Mouse (Mus musculus) lung, postnatal 0 days (tissue): Measurements from ENCODE around the gene Cdk5r2. TPM values are rescaled to one million over a fixed set of nuclear protein-coding genes. Genes with fewer than 3 reads are reported as not detected.

Experiments used
- ATAC-seq: fragments of 200-750 bp; cut with Nextera tagmentation; 2 replicates; pipeline ENCODE4 v1.8.0; 2017; ENCODE audit warnings: moderate library complexity
- DNase-seq: peaks from one replicate; pipeline ENCODE4 v3.0.0-alpha.2; 2016; ENCODE audit warnings: low spot score
- H3K27ac ChIP-seq: fragments of 300-500 bp; sonication (generic); 2 replicates; pipeline ENCODE4 v1.5.1; 2014; ENCODE audit warnings: antibody characterized with exemption, mild to moderate bottlenecking, low read length, mixed read lengths
- H3K27me3 ChIP-seq: fragments of 300-500 bp; sonication (generic); replicated peaks from 2 replicates; pipeline ENCODE4 v1.6.1; 2014; ENCODE audit warnings: low read length, mixed read lengths; ENCODE audit not compliant: insufficient read depth
- H3K36me3 ChIP-seq: fragments of 300-500 bp; sonication (generic); 2 replicates; pipeline ENCODE4 v1.6.1; 2014; ENCODE audit warnings: low read length, mixed read lengths; ENCODE audit not compliant: insufficient read depth
- H3K4me1 ChIP-seq: fragments of 300-500 bp; sonication (generic); 2 replicates; pipeline ENCODE4 v1.6.1; 2014; ENCODE audit warnings: antibody characterized with exemption, low read depth, low read length, mixed read lengths; ENCODE audit not compliant: insufficient read depth
- H3K4me2 ChIP-seq: fragments of 300-500 bp; sonication (generic); replicated peaks from 2 replicates; pipeline ENCODE4 v1.6.1; 2014; ENCODE audit warnings: low read depth, mild to moderate bottlenecking, low read length, moderate library complexity, mixed read lengths
- H3K4me3 ChIP-seq: fragments of 300-500 bp; sonication (generic); 2 replicates; pipeline ENCODE4 v1.5.1; 2014; ENCODE audit warnings: low read depth, low read length
- H3K9ac ChIP-seq: fragments of 300-500 bp; sonication (generic); replicated peaks from 2 replicates; pipeline ENCODE4 v1.6.1; 2014; ENCODE audit warnings: low read depth, mild to moderate bottlenecking
- H3K9me3 ChIP-seq: fragments of 300-500 bp; sonication (generic); 2 replicates; pipeline ENCODE4 v1.6.1; 2016; ENCODE audit warnings: low read length, mixed read lengths
- CTCF ChIP-seq: IDR thresholded peaks from 2 replicates; pipeline ENCODE4 v1.5.1; 2016; ENCODE audit warnings: antibody characterized with exemption, mild to moderate bottlenecking
- EP300 ChIP-seq: IDR thresholded peaks from 2 replicates; pipeline ENCODE4 v1.6.1; 2016; ENCODE audit warnings: antibody characterized with exemption, mild to moderate bottlenecking, control low read depth
- WGBS: fragments of 180-500 bp; shearing (Covaris S2); extraction: QIAGEN DNeasy Blood & Tissue Kit; methylation state at CpG from one replicate; pipeline ENCODE4 v1.1.7; 2014; 5-methylcytosine and 5-hydroxymethylcytosine counted together
- polyA plus RNA-seq: library from polyadenylated mRNA; unstranded; fragments of >200 nt; fragmentation: Nextera tagmentation; extraction: Ambion mirVana; gene quantifications from 2 replicates; pipeline ENCODE4 v1.2.1, GENCODE M21; 2015

The Cdk5r2 gene
- polyA plus RNA-seq, 1 experiment from 2014 or later = not detected

DNA sequence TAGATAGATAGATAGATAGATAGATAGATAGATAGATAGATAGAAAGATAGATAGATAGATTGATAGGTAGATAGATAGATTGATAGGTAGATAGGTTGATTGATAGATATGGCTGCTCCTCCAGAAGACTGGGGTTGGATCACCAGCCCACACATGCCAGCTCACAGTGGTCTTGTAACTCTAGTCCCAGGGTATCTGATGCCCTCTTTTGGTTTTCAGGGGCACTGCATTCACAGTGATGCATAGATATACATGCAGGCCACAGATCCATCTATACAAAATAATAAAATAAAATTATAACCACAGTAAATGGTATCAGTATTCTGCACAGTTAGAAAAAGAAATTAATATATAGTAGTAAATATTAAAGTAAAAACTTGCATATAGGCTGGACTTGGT, 7.0 kb downstream of the Cdk5r2 start:
- Histone ChIP-seq H3K4me2 (no peak overlapping the region), H3K9me3 (no peaks in the 10 kb centered on the region), H3K36me3 (no peaks in the 10 kb centered on the region), H3K27me3 (peaks cover 28% of the 10 kb centered on the region), H3K4me3 (no peak overlapping the region), H3K9ac (no peak overlapping the region), H3K27ac (no peak overlapping the region), H3K4me1 (no peaks in the 10 kb centered on the region)
- DNase-seq (no peak), ATAC-seq (no peak)
- no peak for TF ChIP-seq EP300
- no peak; the same call in 1 of the 2 replicates for TF ChIP-seq CTCF

DNA sequence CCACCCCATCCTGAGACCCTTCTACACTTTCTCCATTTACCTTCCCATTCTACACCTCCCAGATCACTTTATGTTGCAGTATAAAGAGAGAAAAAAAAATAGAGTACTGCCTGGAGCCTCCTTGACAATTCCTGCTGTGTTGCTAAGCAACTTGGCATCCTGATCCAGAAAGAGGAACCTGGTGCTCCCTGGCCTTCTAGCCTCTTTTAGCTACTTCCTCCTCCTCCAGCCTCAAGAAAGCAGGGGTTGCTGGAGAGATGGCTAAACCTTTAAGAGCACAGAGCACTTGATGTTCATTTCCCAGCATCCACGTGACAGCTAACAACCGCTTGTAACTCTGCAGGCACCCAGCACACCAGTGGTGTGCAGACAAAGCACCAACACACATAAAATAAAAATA, 17.5 kb downstream of the Cdk5r2 start:
- Histone ChIP-seq H3K27ac (no peak overlapping the region), H3K9me3 (no peaks in the 10 kb centered on the region), H3K4me2 (no peak overlapping the region), H3K9ac (no peak overlapping the region), H3K4me3 (no peak overlapping the region), H3K36me3 (no peaks in the 10 kb centered on the region), H3K4me1 (no peaks in the 10 kb centered on the region), H3K27me3 (no peaks in the 10 kb centered on the region)
- DNase-seq (no peak), ATAC-seq (no peak)
- TF ChIP-seq EP300 (no peak), CTCF (no peak)
- WGBS = 60% methylated on average over 2 of the region's 2 CpGs

DNA sequence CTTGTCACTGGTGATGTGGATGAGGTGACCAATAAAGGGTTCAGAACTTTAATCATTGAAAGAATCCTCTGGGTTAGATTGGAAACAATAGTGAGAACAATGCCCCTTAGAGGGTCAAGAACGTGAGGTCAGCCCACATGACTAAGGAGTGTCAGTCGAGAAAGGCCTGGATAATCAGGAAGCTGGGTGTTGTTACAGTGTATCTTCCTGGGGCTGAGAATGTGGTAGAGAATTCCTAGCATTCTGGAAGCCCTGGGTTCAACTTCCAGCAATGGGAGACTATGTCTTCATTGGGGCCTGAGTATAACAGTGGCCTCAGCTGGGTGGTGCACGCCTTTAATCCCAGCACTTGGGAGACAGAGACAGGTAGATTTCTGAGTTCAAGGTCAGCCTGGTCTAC, 22.5 kb downstream of the Cdk5r2 start:
- no peak overlapping the region for H3K9ac ChIP-seq
- H3K27ac ChIP-seq = no peak overlapping the region
- ATAC-seq (no peak), DNase-seq (no peak)
- H3K9me3 ChIP-seq = no peaks in the 10 kb centered on the region
- no peaks in the 10 kb centered on the region for H3K4me1 ChIP-seq
- no peak overlapping the region for H3K4me3 ChIP-seq
- H3K36me3 ChIP-seq = no peaks in the 10 kb centered on the region
- TF ChIP-seq CTCF (no peak), EP300 (no peak)
- H3K27me3 ChIP-seq = peaks cover 19% of the 10 kb centered on the region
- no peak overlapping the region for H3K4me2 ChIP-seq
- 44% methylated on average over 3 of the region's 3 CpGs for WGBS

DNA sequence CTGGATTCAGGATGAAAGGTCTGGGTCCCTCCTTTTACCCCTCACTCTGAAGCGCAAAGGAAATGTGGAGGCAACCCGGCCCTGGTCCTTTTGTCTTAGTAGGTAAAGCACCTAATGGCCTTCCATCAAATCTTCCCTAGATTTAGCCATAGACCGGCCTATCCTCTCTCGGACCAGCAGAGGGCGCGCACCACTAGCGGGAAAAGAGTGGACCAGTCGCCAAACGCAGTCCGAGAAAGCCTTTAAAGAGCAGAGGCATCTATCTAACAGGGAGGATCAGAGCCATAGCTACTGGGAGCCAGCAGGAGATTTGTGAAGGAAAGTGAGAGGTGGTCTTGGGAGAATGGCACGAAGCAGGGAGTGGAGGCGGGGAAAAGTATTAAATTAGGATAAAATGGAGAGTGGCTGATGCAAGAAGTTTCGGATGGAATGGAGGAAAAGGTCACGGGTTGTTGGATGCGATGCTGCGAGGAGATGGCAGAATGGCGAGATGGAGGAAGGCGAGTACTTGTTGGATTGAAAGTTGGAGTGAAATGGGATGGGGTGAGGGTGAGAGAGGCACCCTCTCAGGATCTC, 26.1 kb downstream of the Cdk5r2 start:
- Histone ChIP-seq H3K36me3 (no peaks in the 10 kb centered on the region), H3K27ac (no peak overlapping the region), H3K4me1 (no peaks in the 10 kb centered on the region), H3K4me2 (no peak overlapping the region), H3K4me3 (no peak overlapping the region), H3K27me3 (peaks cover 56% of the 10 kb centered on the region), H3K9me3 (no peaks in the 10 kb centered on the region), H3K9ac (no peak overlapping the region)
- peak; percentile 86 for TF ChIP-seq CTCF
- no peak for TF ChIP-seq EP300
- DNase-seq = peak; percentile 58
- 5% methylated on average over 18 of the region's 18 CpGs for WGBS
- ATAC-seq = no peak

DNA sequence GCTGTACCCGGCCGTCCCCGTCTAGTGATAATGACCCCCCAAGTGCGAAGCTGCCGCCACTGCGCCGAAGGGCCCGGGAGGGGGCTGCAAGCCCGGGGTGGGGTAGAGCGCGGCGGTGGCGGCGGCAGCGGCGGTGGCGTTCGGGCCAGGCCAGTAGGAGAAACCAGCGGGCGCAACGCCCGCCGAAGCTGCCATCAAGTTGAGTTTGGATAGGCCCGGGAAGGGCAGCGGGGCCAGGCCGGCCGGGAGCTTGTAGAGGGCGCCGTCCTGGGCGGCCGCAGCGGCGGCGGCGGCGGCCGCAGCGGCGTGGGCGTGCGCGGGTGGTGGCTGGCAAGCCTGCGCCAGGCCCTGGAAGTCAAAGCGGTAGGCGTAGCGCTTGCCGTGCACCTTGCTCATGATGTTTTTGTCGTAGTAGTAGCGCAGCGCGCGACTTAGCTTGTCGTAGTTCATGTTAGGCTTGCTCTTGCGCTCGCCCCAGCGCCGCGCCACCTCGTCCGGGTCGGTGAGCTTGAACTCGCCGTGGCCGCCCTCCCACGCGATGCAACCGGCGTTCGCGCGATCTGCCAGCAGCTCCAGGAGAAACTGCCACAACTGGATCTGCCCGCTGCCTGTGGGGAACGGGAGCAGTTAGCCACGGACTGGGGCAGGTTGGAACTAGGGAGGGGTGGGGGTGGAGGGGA, 27.5 kb downstream of the Cdk5r2 start:
- no peak overlapping the region for H3K27ac ChIP-seq
- no peak; the same call in 1 of the 2 replicates for ATAC-seq
- peak overlapping the region; percentile 48 for H3K4me2 ChIP-seq
- peak overlapping the region; percentile 28 for H3K4me3 ChIP-seq
- H3K27me3 ChIP-seq = peaks cover 64% of the 10 kb centered on the region
- TF ChIP-seq CTCF (no peak), EP300 (no peak)
- no peaks in the 10 kb centered on the region for H3K4me1 ChIP-seq
- no peak for DNase-seq
- no peaks in the 10 kb centered on the region for H3K9me3 ChIP-seq
- no peaks in the 10 kb centered on the region for H3K36me3 ChIP-seq
- 2% methylated on average over 52 of the region's 74 CpGs for WGBS
- no peak overlapping the region for H3K9ac ChIP-seq

DNA sequence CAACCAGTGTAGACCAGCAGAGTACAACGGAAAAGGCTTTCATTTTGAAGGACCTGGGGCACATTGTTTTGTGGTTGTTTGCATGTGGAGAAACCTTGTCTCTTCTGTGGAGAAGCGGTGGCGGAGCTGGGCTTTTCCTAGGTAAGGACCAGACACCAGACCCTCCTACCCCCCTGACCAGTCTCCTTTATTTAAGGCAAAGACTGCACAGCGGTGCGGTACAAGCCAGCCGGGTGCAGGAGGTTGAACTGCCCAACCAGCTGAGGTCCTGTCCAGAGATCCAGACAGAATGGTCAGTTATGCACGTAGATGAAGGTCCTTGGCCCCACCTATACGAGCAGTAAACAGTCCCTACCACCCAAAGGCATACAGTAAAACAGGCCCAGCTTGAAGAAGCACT, 28.1 kb downstream of the Cdk5r2 start:
- H3K27ac ChIP-seq = no peak overlapping the region
- H3K27me3 ChIP-seq = peaks cover 64% of the 10 kb centered on the region
- no peak for ATAC-seq
- 3% methylated on average over 8 of the region's 8 CpGs for WGBS
- H3K9ac ChIP-seq = no peak overlapping the region
- no peaks in the 10 kb centered on the region for H3K36me3 ChIP-seq
- no peaks in the 10 kb centered on the region for H3K4me1 ChIP-seq
- DNase-seq = no peak
- no peak for TF ChIP-seq CTCF
- TF ChIP-seq EP300 = no peak
- H3K9me3 ChIP-seq = no peaks in the 10 kb centered on the region
- H3K4me3 ChIP-seq = peak overlapping the region; percentile 28; the same call in 1 of the 2 replicates
- peak overlapping the region; percentile 48 for H3K4me2 ChIP-seq
